Mouse (Mus musculus): ENCODE measurements at regions not wholly inside any gene's neighbourhood (a gene's known extent, or its start where the extent isn't known, plus 50 kb on each side); places are given as distances from the start of the nearest gene placed in this dataset.

DNA sequence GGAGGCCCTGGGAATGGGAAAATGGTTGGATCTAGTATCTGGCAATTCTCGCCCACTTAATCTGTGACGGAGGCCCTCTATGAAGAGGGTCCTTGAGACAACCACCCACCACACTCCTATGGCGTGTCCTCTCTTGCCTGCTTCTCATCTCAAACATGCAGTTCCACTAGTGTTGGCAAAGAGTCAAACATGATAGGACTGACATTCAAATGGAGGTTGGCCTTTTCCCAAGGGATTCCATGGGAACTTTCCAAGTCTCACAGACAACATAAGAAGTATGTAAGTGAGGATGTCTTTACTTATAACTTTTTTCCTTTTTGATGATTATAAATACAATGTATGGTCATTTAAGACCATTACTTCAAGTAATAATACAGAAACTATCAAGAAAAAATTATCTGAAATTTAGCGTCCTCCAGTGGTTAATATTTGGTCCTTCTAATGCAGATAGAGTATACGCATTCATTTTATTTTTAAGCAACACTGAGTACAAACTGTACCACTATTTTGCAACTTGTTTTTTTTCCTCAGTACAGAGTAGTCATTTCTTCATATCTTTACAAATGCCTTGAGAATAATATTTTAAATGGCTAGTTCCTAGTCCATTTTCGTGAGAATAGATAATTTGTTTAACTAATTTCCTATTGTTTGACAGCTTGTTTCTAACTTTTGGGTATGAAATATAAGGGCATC, 280.2 kb downstream of the Foxo1 start:
- H3K9me3 ChIP-seq (ENCODE audit: control insufficient read depth), result no peaks in the 10 kb centered on the region
- no peaks in the 10 kb centered on the region for H3K4me1 ChIP-seq (replicated peaks; ENCODE audit: control insufficient read depth, insufficient read depth, low read length)
- H3K27me3 ChIP-seq (replicated peaks; ENCODE audit: control insufficient read depth, insufficient read depth, low read length), result no peaks in the 10 kb centered on the region
- 80% methylated on average over 6 of the region's 6 CpGs for WGBS
- no peak overlapping the region for H3K9ac ChIP-seq (ENCODE audit: low read depth, low read length)
- no peak overlapping the region for H3K4me2 ChIP-seq (replicated peaks; ENCODE audit: low read depth)
- TF ChIP-seq CTCF (IDR thresholded peaks at IDR 0.05; ENCODE audit: low read depth), result no peak
- no peak overlapping the region for H3K4me3 ChIP-seq (ENCODE audit: low read depth, low read length)
- ATAC-seq, result no peak
- H3K27ac ChIP-seq (ENCODE audit: low read depth, low read length), result no peak overlapping the region
- H3K36me3 ChIP-seq (ENCODE audit: control insufficient read depth, insufficient read depth), result no peaks in the 10 kb centered on the region

DNA sequence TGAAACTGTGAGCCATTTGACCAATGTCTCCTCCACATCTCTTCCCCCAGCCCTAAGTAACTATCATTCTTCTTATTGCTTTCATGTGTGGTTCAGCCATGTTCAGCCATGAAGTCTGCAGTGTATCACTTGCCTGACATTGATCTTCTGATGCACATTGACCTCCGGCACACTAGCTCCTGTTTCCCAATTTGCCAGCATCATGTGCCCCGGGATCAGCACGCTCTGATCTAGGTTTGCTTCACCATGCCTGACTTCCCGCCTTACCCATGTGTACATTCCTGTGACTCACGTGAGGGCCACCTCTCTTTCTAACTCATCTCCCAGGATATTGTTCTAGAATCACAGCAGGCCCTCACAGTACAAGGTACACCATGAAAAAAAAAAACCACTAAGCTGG, 277.9 kb downstream of the Foxo1 start:
- WGBS, result 84% methylated on average over 5 of the region's 5 CpGs
- no peak for TF ChIP-seq CTCF (IDR thresholded peaks at IDR 0.05; ENCODE audit: low read depth)
- Histone ChIP-seq H3K27ac (ENCODE audit: low read depth, low read length) (no peak overlapping the region), H3K4me2 (replicated peaks; ENCODE audit: low read depth) (no peak overlapping the region), H3K9ac (ENCODE audit: low read depth, low read length) (no peak overlapping the region), H3K27me3 (replicated peaks; ENCODE audit: control insufficient read depth, insufficient read depth, low read length) (no peaks in the 10 kb centered on the region), H3K4me1 (replicated peaks; ENCODE audit: control insufficient read depth, insufficient read depth, low read length) (no peaks in the 10 kb centered on the region), H3K36me3 (ENCODE audit: control insufficient read depth, insufficient read depth) (no peaks in the 10 kb centered on the region), H3K4me3 (ENCODE audit: low read depth, low read length) (no peak overlapping the region), H3K9me3 (ENCODE audit: control insufficient read depth) (no peaks in the 10 kb centered on the region)
- no peak for ATAC-seq

DNA sequence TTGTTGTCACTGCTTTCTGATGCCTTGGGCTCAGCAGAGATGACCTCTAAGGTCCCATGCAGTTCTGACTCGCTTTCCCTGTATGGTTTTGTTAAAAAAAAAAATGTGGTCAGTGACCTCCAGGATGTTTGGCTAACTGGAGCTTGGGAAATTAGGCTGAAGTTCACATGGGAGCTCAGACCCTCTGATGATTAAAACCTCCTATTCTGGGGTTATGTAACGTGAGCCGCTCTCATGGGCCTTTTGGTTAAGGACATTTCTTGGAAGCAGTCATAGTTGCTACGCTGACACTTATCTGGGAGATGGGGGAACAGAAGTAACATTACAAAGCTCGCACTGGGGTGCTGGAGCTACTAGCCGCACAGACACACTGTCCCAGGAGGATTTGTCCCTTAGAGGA, 274.9 kb downstream of the Foxo1 start:
- H3K4me2 ChIP-seq (replicated peaks; ENCODE audit: low read depth), result no peak overlapping the region
- H3K27ac ChIP-seq (ENCODE audit: low read depth, low read length), result no peak overlapping the region
- H3K4me1 ChIP-seq (replicated peaks; ENCODE audit: control insufficient read depth, insufficient read depth, low read length), result no peaks in the 10 kb centered on the region
- no peaks in the 10 kb centered on the region for H3K36me3 ChIP-seq (ENCODE audit: control insufficient read depth, insufficient read depth)
- TF ChIP-seq CTCF (IDR thresholded peaks at IDR 0.05; ENCODE audit: low read depth), result no peak
- H3K4me3 ChIP-seq (ENCODE audit: low read depth, low read length), result no peak overlapping the region
- ATAC-seq, result no peak
- WGBS, result 68% methylated on average over 6 of the region's 6 CpGs
- H3K27me3 ChIP-seq (replicated peaks; ENCODE audit: control insufficient read depth, insufficient read depth, low read length), result no peaks in the 10 kb centered on the region
- no peaks in the 10 kb centered on the region for H3K9me3 ChIP-seq (ENCODE audit: control insufficient read depth)
- H3K9ac ChIP-seq (ENCODE audit: low read depth, low read length), result no peak overlapping the region

DNA sequence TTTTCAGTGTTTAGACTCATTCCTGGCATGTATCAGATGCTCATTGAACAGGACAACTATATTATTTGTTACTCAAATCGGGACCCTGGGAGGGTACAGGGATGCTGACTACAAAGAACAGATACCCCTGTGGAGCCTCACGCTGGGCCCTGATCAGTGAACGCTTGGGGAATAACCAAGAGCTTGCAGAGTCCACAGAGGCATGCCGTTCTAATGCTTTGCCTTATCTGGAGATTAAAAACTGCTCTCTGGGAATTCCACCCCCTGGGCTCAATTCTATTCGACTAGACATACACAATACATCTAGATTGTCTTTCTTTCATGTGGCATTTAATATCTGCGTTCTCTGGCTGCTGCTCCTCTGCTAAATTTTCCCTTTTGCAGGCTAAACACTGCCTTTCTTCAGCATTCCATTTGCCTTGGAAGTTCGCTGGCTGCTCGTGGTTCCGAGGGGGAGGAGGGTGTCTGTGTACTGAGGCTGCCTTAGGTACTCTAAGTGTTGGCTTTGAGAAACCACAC, 272.8 kb downstream of the Foxo1 start:
- Histone ChIP-seq H3K27me3 (replicated peaks; ENCODE audit: control insufficient read depth, insufficient read depth, low read length) (no peaks in the 10 kb centered on the region), H3K4me2 (replicated peaks; ENCODE audit: low read depth) (no peak overlapping the region), H3K9me3 (ENCODE audit: control insufficient read depth) (no peaks in the 10 kb centered on the region), H3K36me3 (ENCODE audit: control insufficient read depth, insufficient read depth) (no peaks in the 10 kb centered on the region), H3K4me3 (ENCODE audit: low read depth, low read length) (no peak overlapping the region), H3K9ac (ENCODE audit: low read depth, low read length) (no peak overlapping the region), H3K4me1 (replicated peaks; ENCODE audit: control insufficient read depth, insufficient read depth, low read length) (no peaks in the 10 kb centered on the region), H3K27ac (ENCODE audit: low read depth, low read length) (no peak overlapping the region)
- WGBS, result 54% methylated on average over 9 of the region's 9 CpGs
- TF ChIP-seq CTCF (IDR thresholded peaks at IDR 0.05; ENCODE audit: low read depth), result no peak
- ATAC-seq, result no peak

DNA sequence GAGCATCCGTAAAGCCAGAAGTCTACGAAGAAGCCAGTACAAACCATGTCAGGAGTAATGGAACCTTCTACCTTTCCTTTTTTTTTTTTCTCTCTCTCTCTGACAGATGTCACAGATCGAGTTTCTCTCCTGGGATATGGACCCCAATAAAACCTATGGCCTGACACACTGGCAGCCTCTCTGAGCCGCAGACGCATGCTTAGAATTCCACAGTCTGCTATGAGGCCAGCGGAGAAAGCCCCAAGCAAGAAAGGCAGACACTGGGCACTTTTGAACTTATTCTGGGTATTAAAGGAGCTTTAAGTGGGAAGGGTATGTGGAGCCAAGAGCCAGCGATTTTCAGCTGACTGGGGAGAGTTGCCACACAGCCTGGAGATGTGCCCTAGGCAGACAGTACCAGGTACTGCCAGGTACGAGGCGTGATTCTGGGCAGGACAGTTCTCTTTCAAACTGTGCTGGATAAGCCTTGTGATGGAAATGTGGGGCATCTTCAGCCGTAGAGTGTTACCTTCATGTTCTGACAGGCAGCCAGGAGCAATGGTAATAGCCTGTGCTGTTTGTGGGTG, 271.8 kb downstream of the Foxo1 start:
- no peak overlapping the region for H3K4me3 ChIP-seq (ENCODE audit: low read depth, low read length)
- WGBS, result 68% methylated on average over 10 of the region's 10 CpGs
- TF ChIP-seq CTCF (IDR thresholded peaks at IDR 0.05; ENCODE audit: low read depth), result no peak
- no peaks in the 10 kb centered on the region for H3K4me1 ChIP-seq (replicated peaks; ENCODE audit: control insufficient read depth, insufficient read depth, low read length)
- no peaks in the 10 kb centered on the region for H3K27me3 ChIP-seq (replicated peaks; ENCODE audit: control insufficient read depth, insufficient read depth, low read length)
- H3K9ac ChIP-seq (ENCODE audit: low read depth, low read length), result no peak overlapping the region
- H3K9me3 ChIP-seq (ENCODE audit: control insufficient read depth), result no peaks in the 10 kb centered on the region
- ATAC-seq, result no peak
- H3K4me2 ChIP-seq (replicated peaks; ENCODE audit: low read depth), result no peak overlapping the region
- no peak overlapping the region for H3K27ac ChIP-seq (ENCODE audit: low read depth, low read length)
- H3K36me3 ChIP-seq (ENCODE audit: control insufficient read depth, insufficient read depth), result no peaks in the 10 kb centered on the region

DNA sequence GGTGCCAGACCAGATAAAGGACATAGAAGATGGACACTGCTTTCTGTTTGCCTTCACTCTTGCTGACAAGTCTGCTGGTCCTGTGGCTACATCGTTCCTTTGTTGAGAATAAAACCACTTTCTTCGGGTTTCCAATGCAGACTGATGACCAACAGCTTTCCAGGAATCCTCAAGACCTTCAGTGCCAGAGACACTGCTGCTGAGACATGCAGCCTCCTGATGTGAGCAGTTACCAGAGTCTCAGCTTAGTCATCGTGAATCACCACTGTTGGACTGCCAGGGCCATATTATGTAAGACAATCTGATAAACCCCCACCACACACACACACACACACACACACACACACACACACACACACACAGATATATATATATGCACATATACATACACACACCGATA, 270.2 kb downstream of the Foxo1 start:
- no peak overlapping the region for H3K4me2 ChIP-seq (replicated peaks; ENCODE audit: low read depth)
- H3K27ac ChIP-seq (ENCODE audit: low read depth, low read length), result no peak overlapping the region
- no peaks in the 10 kb centered on the region for H3K36me3 ChIP-seq (ENCODE audit: control insufficient read depth, insufficient read depth)
- H3K9me3 ChIP-seq (ENCODE audit: control insufficient read depth), result no peaks in the 10 kb centered on the region
- no peak for ATAC-seq
- 84% methylated on average over 4 of the region's 4 CpGs for WGBS
- no peaks in the 10 kb centered on the region for H3K4me1 ChIP-seq (replicated peaks; ENCODE audit: control insufficient read depth, insufficient read depth, low read length)
- H3K4me3 ChIP-seq (ENCODE audit: low read depth, low read length), result no peak overlapping the region
- H3K27me3 ChIP-seq (replicated peaks; ENCODE audit: control insufficient read depth, insufficient read depth, low read length), result no peaks in the 10 kb centered on the region
- no peak for TF ChIP-seq CTCF (IDR thresholded peaks at IDR 0.05; ENCODE audit: low read depth)
- H3K9ac ChIP-seq (ENCODE audit: low read depth, low read length), result no peak overlapping the region
